Mouse (Mus musculus) thymus, adult 2 months (tissue): ENCODE data around the gene Rev1.

Source experiments
- CTCF ChIP-seq: fragments of 200-500 bp; IDR thresholded peaks from 2 replicates; pipeline ENCODE4 v1.5.1; 2012; ENCODE audit warnings: mild to moderate bottlenecking, control low read depth, low read length, moderate library complexity, borderline replicate concordance; ENCODE audit not compliant: control insufficient read depth, poor library complexity, insufficient read depth; ENCODE audit errors: extremely low read depth
- POLR2A ChIP-seq: fragments of 200-500 bp; IDR thresholded peaks from 2 replicates; pipeline ENCODE4 v1.6.1; 2012; ENCODE audit warnings: mild to moderate bottlenecking, low read length, control low read depth, moderate library complexity; ENCODE audit not compliant: control insufficient read depth, poor library complexity, insufficient read depth; ENCODE audit errors: extremely low read depth

DNA sequence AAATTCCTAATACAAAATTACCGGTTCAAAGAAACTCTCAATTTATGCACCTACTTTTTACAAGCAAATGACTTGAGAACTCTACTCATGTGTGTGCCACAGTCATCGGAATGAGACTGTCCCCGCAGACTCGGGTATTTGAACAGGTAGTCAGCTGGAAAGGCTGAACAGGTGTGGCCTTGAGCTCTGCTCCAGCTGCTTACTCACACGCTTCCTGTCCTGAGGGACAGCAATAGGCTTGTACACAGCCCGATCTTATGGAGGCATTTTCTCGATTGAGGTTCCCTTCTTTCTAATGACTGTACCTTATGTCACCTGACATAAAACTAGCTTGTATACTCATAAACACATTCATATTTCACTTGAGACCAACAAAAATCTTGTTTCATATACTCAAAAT lies 19.8 kb downstream of the Rev1 start:
- no peak for TF ChIP-seq CTCF
- TF ChIP-seq POLR2A, result no peak
